Mouse (Mus musculus) thymus, adult 2 months (tissue): Measurements from ENCODE around the gene Iqgap2. TPM values are rescaled to one million over a fixed set of nuclear protein-coding genes. Genes with fewer than 3 reads are reported as not detected.
A peak's percentile ranks its signal among the peaks of the same experiment; 100 is the strongest.

ENCODE experiments used
- DNase-seq: peaks from one replicate; pipeline ENCODE4 v3.0.0; 2021
- H3K27ac ChIP-seq: fragments of 200-500 bp; 2 replicates; pipeline ENCODE4 v1.5.1; 2012; ENCODE audit warnings: low read length, control low read depth; ENCODE audit not compliant: control insufficient read depth, insufficient read depth
- H3K27me3 ChIP-seq: fragments of 200-500 bp; 2 replicates; pipeline ENCODE4 v1.6.1; 2012; ENCODE audit warnings: mild to moderate bottlenecking, low read length, moderate library complexity, mixed read lengths; ENCODE audit not compliant: control insufficient read depth, insufficient read depth
- H3K36me3 ChIP-seq: fragments of 200-500 bp; 2 replicates; pipeline ENCODE4 v1.6.1; 2012; ENCODE audit warnings: mild to moderate bottlenecking, low read length, moderate library complexity; ENCODE audit not compliant: control insufficient read depth, insufficient read depth
- H3K4me1 ChIP-seq: fragments of 200-500 bp; replicated peaks from 2 replicates; pipeline ENCODE4 v1.6.1; 2012; ENCODE audit warnings: low read length; ENCODE audit not compliant: control insufficient read depth, insufficient read depth
- H3K4me3 ChIP-seq: fragments of 200-500 bp; 2 replicates; pipeline ENCODE4 v1.5.1; 2012; ENCODE audit warnings: mild to moderate bottlenecking, low read length, control low read depth, moderate library complexity; ENCODE audit not compliant: control insufficient read depth, insufficient read depth
- CTCF ChIP-seq: fragments of 200-500 bp; IDR thresholded peaks from 2 replicates; pipeline ENCODE4 v1.5.1; 2012; ENCODE audit warnings: mild to moderate bottlenecking, control low read depth, low read length, moderate library complexity, borderline replicate concordance; ENCODE audit not compliant: control insufficient read depth, poor library complexity, insufficient read depth; ENCODE audit errors: extremely low read depth
- POLR2A ChIP-seq: fragments of 200-500 bp; IDR thresholded peaks from 2 replicates; pipeline ENCODE4 v1.6.1; 2012; ENCODE audit warnings: mild to moderate bottlenecking, low read length, control low read depth, moderate library complexity; ENCODE audit not compliant: control insufficient read depth, poor library complexity, insufficient read depth; ENCODE audit errors: extremely low read depth
- WGBS: fragments of 180-500 bp; shearing (Covaris S2); methylation state at CpG from one replicate; pipeline ENCODE4 v1.1.7; 2018; 5-methylcytosine and 5-hydroxymethylcytosine counted together
- polyA plus RNA-seq: library from polyadenylated mRNA; depleted of rRNA; stranded (reverse); fragments of >200 nt; gene quantifications from 2 replicates; pipeline ENCODE4 v1.2.3, GENCODE M21; 2012

The Iqgap2 gene
- polyA plus RNA-seq, 1 experiment: 4.4 TPM

GRCm38 (mm10) chr13:95715356-95715755 is 176.4 kb downstream of the Iqgap2 start:
- Histone ChIP-seq H3K4me3 (no peak overlapping the region), H3K36me3 (no peaks in the 10 kb centered on the region), H3K27ac (no peak overlapping the region), H3K4me1 (peaks cover 6% of the 10 kb centered on the region; the same call in 1 of the 2 replicates), H3K27me3 (no peaks in the 10 kb centered on the region)
- no peak for DNase-seq
- 56% methylated on average over 4 of the region's 4 CpGs for WGBS
- no peak for TF ChIP-seq POLR2A

GRCm38 (mm10) chr13:95714271-95714975 is 177.3 kb downstream of the Iqgap2 start:
- H3K27me3 ChIP-seq: no peaks in the 10 kb centered on the region
- no peaks in the 10 kb centered on the region for H3K36me3 ChIP-seq
- H3K4me3 ChIP-seq: no peak overlapping the region
- WGBS: 82% methylated on average over 3 of the region's 3 CpGs
- no peak for DNase-seq
- no peak overlapping the region for H3K27ac ChIP-seq
- 0 out of 2 replicates have a peak, but pooled peaks cover 2% of the 10 kb centered on the region for H3K4me1 ChIP-seq
- TF ChIP-seq CTCF (no peak), POLR2A (no peak)

DNA sequence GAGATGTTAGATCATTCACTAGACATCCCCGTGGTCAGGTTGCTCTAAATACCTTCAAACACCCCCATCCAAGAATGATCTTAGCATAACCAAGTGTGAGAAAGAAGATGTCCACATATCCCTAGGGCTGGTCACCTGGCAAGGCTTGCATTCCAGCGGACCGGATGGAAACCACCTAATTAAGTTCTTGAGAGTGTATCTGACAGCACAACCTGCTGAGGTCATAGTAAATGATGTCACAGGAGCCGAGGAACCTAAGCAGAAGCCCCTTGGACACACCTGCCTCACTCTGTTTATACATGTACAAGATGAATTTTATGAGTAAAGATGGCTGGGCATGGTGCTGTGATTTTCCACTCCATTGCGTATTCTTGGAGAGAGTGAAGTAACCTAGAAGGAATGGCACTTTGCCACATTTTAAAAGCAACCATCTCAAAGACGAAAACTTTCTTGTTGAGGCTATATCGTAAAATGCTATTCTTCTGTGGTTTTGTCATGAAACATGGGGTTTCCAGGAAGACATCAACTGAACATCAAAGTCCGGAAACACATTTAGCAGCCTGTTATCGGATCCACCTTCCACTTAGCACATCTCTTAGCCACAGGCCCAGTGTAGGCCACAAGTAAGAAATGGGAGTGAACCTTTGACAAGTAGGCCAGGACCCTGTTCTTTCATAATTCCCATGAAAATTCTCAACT is 179.0 kb downstream of the Iqgap2 start:
- no peaks in the 10 kb centered on the region for H3K27me3 ChIP-seq
- no peak overlapping the region for H3K27ac ChIP-seq
- WGBS: 34% methylated on average over 9 of the region's 9 CpGs
- TF ChIP-seq CTCF (no peak), POLR2A (no peak)
- peak; percentile 13 for DNase-seq
- H3K4me1 ChIP-seq: 0 out of 2 replicates have a peak, but pooled peaks cover 2% of the 10 kb centered on the region
- H3K36me3 ChIP-seq: peaks cover under 1% of the 10 kb centered on the region; the same call in 1 of the 2 replicates
- H3K4me3 ChIP-seq: no peak overlapping the region

DNA sequence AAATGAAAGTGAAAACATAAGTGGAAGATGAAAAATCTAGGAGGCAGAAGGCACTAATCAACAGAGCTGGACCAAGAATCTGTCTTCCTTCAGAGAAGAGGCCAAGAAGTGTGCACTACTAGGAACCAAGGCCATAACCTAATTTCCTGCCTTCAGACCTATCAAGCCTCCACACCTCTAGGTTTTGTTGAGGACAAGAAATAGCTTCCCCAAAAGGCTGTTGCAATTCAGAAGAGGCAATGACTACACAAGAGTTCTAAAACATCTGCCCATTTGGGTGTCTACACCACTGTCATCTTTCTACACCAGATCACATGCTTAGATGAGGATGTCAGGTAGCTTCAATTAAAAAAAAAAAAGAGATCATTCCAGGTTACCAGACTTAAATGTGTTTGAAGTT is 179.7 kb downstream of the Iqgap2 start:
- peaks cover 4% of the 10 kb centered on the region; the same call in 1 of the 2 replicates for H3K36me3 ChIP-seq
- no peak overlapping the region for H3K4me3 ChIP-seq
- no peaks in the 10 kb centered on the region for H3K27me3 ChIP-seq
- DNase-seq: no peak
- no peak overlapping the region for H3K27ac ChIP-seq
- H3K4me1 ChIP-seq: 0 out of 2 replicates have a peak, but pooled peaks cover 2% of the 10 kb centered on the region
- TF ChIP-seq POLR2A (no peak), CTCF (no peak)

DNA sequence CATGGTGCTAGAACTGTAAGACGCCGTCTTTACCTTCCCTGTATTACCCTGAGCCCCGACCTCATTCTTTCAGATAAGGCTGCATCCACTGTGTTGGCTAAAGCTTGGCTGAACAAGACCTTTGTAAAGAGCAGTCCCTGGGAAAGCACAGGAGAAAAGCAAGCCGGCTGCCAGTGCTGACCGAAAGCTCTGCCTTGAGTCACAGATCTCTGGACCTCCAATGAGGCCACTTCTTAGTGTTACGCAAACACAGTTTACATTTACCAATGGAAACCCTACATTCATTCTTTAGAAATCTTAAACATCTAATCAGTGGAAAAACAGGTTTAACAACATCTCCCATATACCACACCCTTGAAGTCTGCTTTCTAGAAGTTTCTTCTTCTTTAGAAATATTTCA is 186.1 kb downstream of the Iqgap2 start:
- no peaks in the 10 kb centered on the region for H3K4me1 ChIP-seq
- H3K27ac ChIP-seq: no peak overlapping the region
- no peak overlapping the region for H3K4me3 ChIP-seq
- peaks cover 4% of the 10 kb centered on the region; the same call in 1 of the 2 replicates for H3K36me3 ChIP-seq
- no peaks in the 10 kb centered on the region for H3K27me3 ChIP-seq
- no peak for DNase-seq
- TF ChIP-seq POLR2A: no peak
- TF ChIP-seq CTCF: no peak
- 97% methylated on average over 6 of the region's 6 CpGs for WGBS

GRCm38 (mm10) chr13:95703376-95703775 is 188.3 kb downstream of the Iqgap2 start:
- 47% methylated on average over 5 of the region's 5 CpGs for WGBS
- DNase-seq: no peak
- H3K4me3 ChIP-seq: no peak overlapping the region
- peaks cover 3% of the 10 kb centered on the region; the same call in 1 of the 2 replicates for H3K4me1 ChIP-seq
- H3K27me3 ChIP-seq: no peaks in the 10 kb centered on the region
- no peak overlapping the region for H3K27ac ChIP-seq
- no peak for TF ChIP-seq CTCF
- TF ChIP-seq POLR2A: no peak
- H3K36me3 ChIP-seq: peaks cover 4% of the 10 kb centered on the region; the same call in 1 of the 2 replicates

- DNase-seq: no peak
- 4% methylated on average over 6 of the region's 6 CpGs for WGBS
- TF ChIP-seq POLR2A: no peak
- TF ChIP-seq CTCF: no peak
- Histone ChIP-seq H3K27ac (no peak overlapping the region), H3K27me3 (no peaks in the 10 kb centered on the region), H3K36me3 (no peaks in the 10 kb centered on the region), H3K4me3 (no peak overlapping the region), H3K4me1 (peaks cover 20% of the 10 kb centered on the region)
Observed at GRCm38 (mm10) chr13:95697874-95698273, 193.8 kb downstream of the Iqgap2 start.
